Mouse (Mus musculus) midbrain, embryonic 10.5 days (tissue): Measurements from ENCODE around the gene Pes1. TPM values are rescaled to one million over a fixed set of nuclear protein-coding genes. Genes with fewer than 3 reads are reported as not detected.
"Not testable (repeated sequence)": the region's sequence is repeated elsewhere in the genome, so short reads cannot be mapped to it uniquely, and the experiment has no call there.

Source experiments
- DNase-seq: peaks from one replicate; pipeline ENCODE4 v3.0.0-alpha.2; 2017; ENCODE audit warnings: low spot score
- H3K27ac ChIP-seq: fragments of 300-500 bp; sonication (generic); replicated peaks from 2 replicates; pipeline ENCODE4 v1.5.1; 2016; ENCODE audit warnings: mild to moderate bottlenecking
- H3K27me3 ChIP-seq: fragments of 300-500 bp; sonication (generic); 2 replicates; pipeline ENCODE4 v1.6.1; 2016; ENCODE audit warnings: low read depth, mild to moderate bottlenecking; ENCODE audit not compliant: poor library complexity, severe bottlenecking
- H3K36me3 ChIP-seq: fragments of 300-500 bp; sonication (generic); 2 replicates; pipeline ENCODE4 v1.6.1; 2016; ENCODE audit warnings: mild to moderate bottlenecking, moderate library complexity
- H3K4me1 ChIP-seq: fragments of 300-500 bp; sonication (generic); 2 replicates; pipeline ENCODE4 v1.6.1; 2016
- H3K4me3 ChIP-seq: fragments of 300-500 bp; sonication (generic); 2 replicates; pipeline ENCODE4 v1.5.1; 2016; ENCODE audit warnings: mild to moderate bottlenecking, moderate library complexity
- H3K9me3 ChIP-seq: fragments of 300-500 bp; sonication (generic); replicated peaks from 2 replicates; pipeline ENCODE4 v1.6.1; 2016; ENCODE audit warnings: mild to moderate bottlenecking
- WGBS: fragments of 180-500 bp; shearing (Covaris S2); methylation state at CpG from one replicate; pipeline ENCODE4 v1.1.7; 2016; 5-methylcytosine and 5-hydroxymethylcytosine counted together
- polyA plus RNA-seq: library from polyadenylated mRNA; unstranded; fragments of >200 nt; fragmentation: Nextera tagmentation; extraction: Ambion mirVana; gene quantifications from 2 replicates; pipeline ENCODE4 v1.2.1, GENCODE M21; 2016

The Pes1 gene
- polyA plus RNA-seq, 1 experiment from 2014 or later = 103 TPM

DNA sequence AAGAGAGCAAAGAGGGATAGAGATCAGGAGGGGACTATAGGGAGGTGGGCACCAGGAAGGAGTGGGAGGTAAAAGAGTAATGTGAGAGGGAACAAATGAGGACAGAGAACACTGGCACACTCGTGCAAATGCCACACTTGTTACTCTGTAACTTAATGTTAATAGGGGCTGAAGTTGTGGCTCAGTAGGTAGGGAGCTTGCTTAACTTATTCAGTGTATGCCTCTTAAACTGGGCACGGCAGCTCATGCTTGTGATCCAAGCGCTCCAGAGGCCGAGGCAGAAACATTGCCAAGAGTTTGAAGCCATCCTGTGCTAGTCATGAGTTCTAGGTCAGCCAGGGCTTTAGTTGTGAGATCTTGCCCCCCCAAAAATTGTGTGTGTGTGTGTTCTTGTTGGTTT lies 28.6 kb upstream of the Pes1 start:
- Histone ChIP-seq H3K4me1 (peaks cover 16% of the 10 kb centered on the region), H3K36me3 (no peaks in the 10 kb centered on the region), H3K27me3 (no peaks in the 10 kb centered on the region), H3K4me3 (no peak overlapping the region), H3K9me3 (no peaks in the 10 kb centered on the region), H3K27ac (no peak overlapping the region)
- WGBS = 74% methylated on average over 4 of the region's 4 CpGs
- no peak for DNase-seq

GRCm38 (mm10) chr11:3936318-3936717 lies 27.5 kb upstream of the Pes1 start:
- DNase-seq = no peak
- Histone ChIP-seq H3K27ac (no peak overlapping the region), H3K4me1 (peaks cover 7% of the 10 kb centered on the region), H3K4me3 (no peak overlapping the region), H3K9me3 (no peaks in the 10 kb centered on the region), H3K27me3 (no peaks in the 10 kb centered on the region), H3K36me3 (no peaks in the 10 kb centered on the region)
- WGBS = 94% methylated on average over 3 of the region's 3 CpGs

GRCm38 (mm10) chr11:3937321-3937874 lies 26.4 kb upstream of the Pes1 start:
- no peak for DNase-seq
- no peak overlapping the region for H3K4me3 ChIP-seq
- no peaks in the 10 kb centered on the region for H3K36me3 ChIP-seq
- H3K4me1 ChIP-seq = no peaks in the 10 kb centered on the region
- no peak overlapping the region for H3K27ac ChIP-seq
- H3K27me3 ChIP-seq = no peaks in the 10 kb centered on the region
- no peaks in the 10 kb centered on the region for H3K9me3 ChIP-seq
- 78% methylated on average over 13 of the region's 13 CpGs for WGBS

DNA sequence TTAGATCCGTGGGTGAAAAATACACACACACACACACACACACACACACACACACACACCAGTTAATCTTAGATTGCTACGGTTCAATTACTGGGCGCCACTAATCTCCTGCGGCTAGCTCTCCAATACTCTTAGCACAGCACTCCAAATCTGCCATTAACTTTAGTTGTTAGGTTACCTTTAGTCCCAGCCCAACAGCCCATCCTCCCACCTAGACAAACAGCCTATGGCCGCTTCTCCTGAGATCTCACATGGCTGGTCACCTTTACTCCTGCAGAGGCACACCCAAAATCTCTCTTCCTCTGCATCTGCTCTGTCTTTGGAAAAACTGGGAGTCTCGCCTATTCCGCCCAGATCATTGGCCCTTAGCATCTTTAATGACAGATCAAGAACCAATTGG lies 22.4 kb upstream of the Pes1 start:
- no peak for DNase-seq
- 85% methylated on average over 7 of the region's 7 CpGs for WGBS

GRCm38 (mm10) chr11:3946386-3946785 lies 17.4 kb upstream of the Pes1 start:
- H3K36me3 ChIP-seq = no peaks in the 10 kb centered on the region
- no peak overlapping the region for H3K4me3 ChIP-seq
- H3K9me3 ChIP-seq = no peaks in the 10 kb centered on the region; the same call in 1 of the 2 replicates
- H3K4me1 ChIP-seq = no peaks in the 10 kb centered on the region
- 14% methylated on average over 1 of the region's 1 CpGs for WGBS
- H3K27ac ChIP-seq = no peak overlapping the region
- H3K27me3 ChIP-seq = peaks cover 9% of the 10 kb centered on the region; the same call in 1 of the 2 replicates
- DNase-seq = no peak

More for the DNA sequence above, 22.4 kb upstream of the Pes1 start:
- Histone ChIP-seq H3K27me3 (peaks cover 7% of the 10 kb centered on the region; the same call in 1 of the 2 replicates), H3K9me3 (no peaks in the 10 kb centered on the region), H3K4me3 (no peak overlapping the region), H3K36me3 (no peaks in the 10 kb centered on the region), H3K27ac (no peak overlapping the region), H3K4me1 (no peaks in the 10 kb centered on the region)

DNA sequence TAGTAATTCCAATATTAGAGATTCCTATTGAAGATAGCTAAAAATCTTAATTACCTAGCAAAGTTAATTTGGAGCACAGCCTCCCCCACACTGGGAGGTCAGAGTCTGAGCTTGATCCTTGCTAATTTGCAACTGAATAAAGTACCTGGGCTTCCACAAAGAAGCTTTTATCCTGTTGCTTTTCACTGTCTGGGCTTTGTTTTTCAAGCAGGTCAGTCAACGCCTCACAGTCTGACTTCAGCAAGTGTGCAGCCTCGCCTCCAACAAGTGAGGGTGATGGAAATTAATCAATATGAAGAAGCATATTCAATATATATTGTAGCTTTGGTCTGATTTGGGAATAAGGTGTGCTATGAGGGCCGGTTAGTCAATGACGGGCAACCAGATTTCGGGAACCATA lies 8.9 kb upstream of the Pes1 start:
- DNase-seq, H3K27me3 ChIP-seq, H3K27ac ChIP-seq, H3K36me3 ChIP-seq, H3K4me1 ChIP-seq, H3K4me3 ChIP-seq: not testable (repeated sequence)
- H3K9me3 ChIP-seq = peaks cover 13% of the 10 kb centered on the region; the same call in 1 of the 2 replicates
- 82% methylated on average over 5 of the region's 5 CpGs for WGBS

- 75% methylated on average over 4 of the region's 4 CpGs for WGBS
- H3K9me3 ChIP-seq = peaks cover 13% of the 10 kb centered on the region; the same call in 1 of the 2 replicates
- DNase-seq, H3K27me3 ChIP-seq, H3K4me3 ChIP-seq, H3K4me1 ChIP-seq, H3K36me3 ChIP-seq, H3K27ac ChIP-seq: not testable (repeated sequence)
Observed at GRCm38 (mm10) chr11:3955371-3955770, 8.4 kb upstream of the Pes1 start.

GRCm38 (mm10) chr11:3960901-3961300 lies 2.9 kb upstream of the Pes1 start:
- no peaks in the 10 kb centered on the region for H3K27me3 ChIP-seq
- no peaks in the 10 kb centered on the region for H3K36me3 ChIP-seq
- DNase-seq = no peak
- no peak overlapping the region for H3K27ac ChIP-seq
- WGBS = 71% methylated on average over 2 of the region's 2 CpGs
- peaks cover 16% of the 10 kb centered on the region for H3K4me1 ChIP-seq
- no peak overlapping the region for H3K4me3 ChIP-seq
- no peaks in the 10 kb centered on the region; the same call in 1 of the 2 replicates for H3K9me3 ChIP-seq

DNA sequence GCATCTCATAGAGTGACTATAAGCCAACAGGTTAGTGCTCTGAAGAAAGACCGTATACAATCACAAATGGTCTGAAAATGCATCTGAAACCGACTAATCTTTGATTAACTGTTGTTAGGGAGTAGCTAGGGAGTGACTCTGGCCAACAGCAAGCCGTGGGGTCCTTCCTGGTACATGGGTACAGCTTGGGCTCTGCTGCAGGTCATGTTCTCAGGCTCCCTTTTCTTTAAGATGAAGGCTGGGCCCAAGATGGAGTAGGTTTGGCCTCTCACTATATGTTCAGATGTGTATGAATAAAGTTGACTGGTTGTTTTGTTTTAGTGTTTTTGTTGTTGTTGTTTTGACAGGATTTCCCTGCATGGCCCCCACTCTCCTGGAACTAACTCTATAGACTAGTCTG lies 2.0 kb upstream of the Pes1 start:
- 81% methylated on average over 3 of the region's 3 CpGs for WGBS
- peaks cover 22% of the 10 kb centered on the region for H3K4me1 ChIP-seq
- no peaks in the 10 kb centered on the region for H3K27me3 ChIP-seq
- H3K27ac ChIP-seq = no peak overlapping the region
- no peaks in the 10 kb centered on the region for H3K9me3 ChIP-seq
- no peak overlapping the region for H3K4me3 ChIP-seq
- peaks cover 7% of the 10 kb centered on the region for H3K36me3 ChIP-seq
- DNase-seq = no peak

GRCm38 (mm10) chr11:3963155-3963554 lies 620 bp upstream of the Pes1 start:
- H3K27ac ChIP-seq = peak overlapping the region; percentile 92
- H3K36me3 ChIP-seq = peaks cover 16% of the 10 kb centered on the region
- H3K27me3 ChIP-seq = no peaks in the 10 kb centered on the region
- WGBS = 76% methylated on average over 10 of the region's 10 CpGs
- DNase-seq = peak; percentile 29
- H3K9me3 ChIP-seq = no peaks in the 10 kb centered on the region
- peaks cover 22% of the 10 kb centered on the region for H3K4me1 ChIP-seq
- peak overlapping the region; percentile 89 for H3K4me3 ChIP-seq

- no peak for DNase-seq
- H3K4me1 ChIP-seq = peaks cover 22% of the 10 kb centered on the region
- H3K4me3 ChIP-seq = peak overlapping the region; percentile 89
- H3K27me3 ChIP-seq = no peaks in the 10 kb centered on the region
- WGBS = 17% methylated on average over 11 of the region's 11 CpGs
- no peaks in the 10 kb centered on the region for H3K9me3 ChIP-seq
- H3K36me3 ChIP-seq = peaks cover 30% of the 10 kb centered on the region
- peak overlapping the region; percentile 92 for H3K27ac ChIP-seq
Observed at GRCm38 (mm10) chr11:3964416-3965172, 819 bp downstream of the Pes1 start.

DNA sequence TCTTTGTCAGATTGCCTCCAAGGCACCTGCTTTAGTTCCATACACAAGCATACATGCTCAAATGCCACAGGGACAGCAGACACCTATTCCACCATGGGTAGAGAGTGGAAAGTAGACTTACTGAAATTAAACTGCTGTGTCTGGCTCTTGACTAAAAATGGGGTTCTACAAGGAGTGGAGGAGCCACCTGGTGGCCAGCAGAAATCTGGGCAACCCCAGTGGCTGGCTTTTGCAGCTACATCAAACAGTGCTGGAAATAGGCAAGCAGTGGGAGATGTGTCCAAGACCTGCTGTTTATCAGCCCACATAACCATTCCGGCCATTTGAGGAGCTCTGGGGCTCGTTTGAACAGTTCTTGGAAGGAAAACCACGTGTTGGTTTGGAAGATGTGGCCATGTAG lies 6.1 kb downstream of the Pes1 start:
- peaks cover 83% of the 10 kb centered on the region for H3K36me3 ChIP-seq
- WGBS = 86% methylated on average over 3 of the region's 3 CpGs

GRCm38 (mm10) chr11:3970361-3970760 lies 6.6 kb downstream of the Pes1 start:
- WGBS = 95% methylated on average over 7 of the region's 7 CpGs
- no peak for DNase-seq
- H3K36me3 ChIP-seq = peaks cover 88% of the 10 kb centered on the region

More for the DNA sequence above, 6.1 kb downstream of the Pes1 start:
- no peak for DNase-seq
- no peak overlapping the region for H3K27ac ChIP-seq
- H3K9me3 ChIP-seq = no peaks in the 10 kb centered on the region
- H3K4me3 ChIP-seq = no peak overlapping the region
- peaks cover 16% of the 10 kb centered on the region for H3K4me1 ChIP-seq
- no peaks in the 10 kb centered on the region for H3K27me3 ChIP-seq

More at GRCm38 (mm10) chr11:3970361-3970760, 6.6 kb downstream of the Pes1 start:
- H3K9me3 ChIP-seq = no peaks in the 10 kb centered on the region
- H3K4me1 ChIP-seq = peaks cover 11% of the 10 kb centered on the region
- H3K27me3 ChIP-seq = no peaks in the 10 kb centered on the region
- no peak overlapping the region for H3K4me3 ChIP-seq
- no peak overlapping the region for H3K27ac ChIP-seq
